In the genomic region with DNA sequence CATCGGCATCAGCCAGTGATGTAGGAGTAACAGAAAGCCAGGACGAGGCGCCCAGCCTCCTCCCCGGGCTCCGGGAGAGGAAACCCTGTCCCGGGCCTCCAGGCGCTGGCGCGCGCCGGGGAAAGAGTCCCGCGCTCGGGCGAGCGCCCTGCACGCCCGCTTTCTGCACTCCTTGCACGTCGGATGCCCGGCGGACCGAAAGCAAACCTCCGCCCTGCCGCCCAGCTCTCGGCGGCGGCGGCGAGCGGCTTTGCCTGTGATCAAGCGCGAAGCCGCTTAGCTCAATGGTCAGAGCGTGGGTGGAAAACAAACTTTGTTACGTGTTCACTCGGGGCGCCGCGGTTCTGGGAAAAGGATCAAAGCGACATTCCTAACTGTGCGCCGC, we compare ENCODE assay signal across 8 mouse cellular contexts. TPM values are rescaled to one million over a fixed set of nuclear protein-coding genes. Genes with fewer than 3 reads are reported as not detected.
DNase-seq lines count a peak whose midpoint lies in the region; ATAC-seq and TF ChIP-seq lines count a peak whose summit lies in the region.

No protein-coding gene starts in this region.

- no peaks in the 10 kb centered on the region for H3K9me3 ChIP-seq in embryonic facial prominence, embryonic 12.5 days
- no peaks in the 10 kb centered on the region for H3K9me3 ChIP-seq in midbrain, postnatal 0 days (ENCODE audit: low read length)

- H3K4me2 ChIP-seq in embryonic facial prominence, embryonic 12.5 days (replicated peaks): peak overlapping the region; percentile 76
- peak overlapping the region; percentile 97 for H3K4me2 ChIP-seq in midbrain, postnatal 0 days (ENCODE audit: low read depth, low read length, poor library complexity, severe bottlenecking)

- ATAC-seq in embryonic facial prominence, embryonic 12.5 days (ENCODE audit: insufficient number of reproducible peaks, insufficient read depth, low FRiP score, low TSS enrichment): peak; percentile 65
- ATAC-seq in midbrain, postnatal 0 days (ENCODE audit: low FRiP score): peak; percentile 60

- H3K27me3 ChIP-seq in embryonic facial prominence, embryonic 12.5 days: no peaks in the 10 kb centered on the region
- peaks cover 3% of the 10 kb centered on the region; the same call in 1 of the 2 replicates for H3K27me3 ChIP-seq in kidney, adult 2 months (replicated peaks; ENCODE audit: control insufficient read depth, insufficient read depth, low read length)
- H3K27me3 ChIP-seq in midbrain, postnatal 0 days (ENCODE audit: insufficient read depth, low read length): no peaks in the 10 kb centered on the region

- peak overlapping the region; percentile 88 for H3K9ac ChIP-seq in embryonic facial prominence, embryonic 12.5 days
- peak overlapping the region; percentile 91 for H3K9ac ChIP-seq in midbrain, postnatal 0 days (replicated peaks; ENCODE audit: low read length, poor library complexity, severe bottlenecking)

- no peak for TF ChIP-seq CTCF in kidney, adult 2 months (conservative IDR thresholded peaks at IDR 0.05; ENCODE audit: insufficient read depth, insufficient read length, low read depth, low read length)
- no peak for TF ChIP-seq CTCF in midbrain, postnatal 0 days (IDR thresholded peaks at IDR 0.05)

- no peak for TF ChIP-seq POLR2A in kidney, adult 2 months (IDR thresholded peaks at IDR 0.05; ENCODE audit: low read depth, low read length)

- no peaks in the 10 kb centered on the region for H3K36me3 ChIP-seq in embryonic facial prominence, embryonic 12.5 days
- no peaks in the 10 kb centered on the region for H3K36me3 ChIP-seq in kidney, adult 2 months (ENCODE audit: control insufficient read depth, insufficient read depth, low read length)
- H3K36me3 ChIP-seq in midbrain, postnatal 0 days (ENCODE audit: insufficient read depth, low read length): no peaks in the 10 kb centered on the region

- peak overlapping the region; percentile 95 for H3K27ac ChIP-seq in embryonic facial prominence, embryonic 12.5 days
- H3K27ac ChIP-seq in kidney, adult 2 months (ENCODE audit: insufficient read depth, low read depth, low read length): no peak overlapping the region
- peak overlapping the region; percentile 90 for H3K27ac ChIP-seq in midbrain, postnatal 0 days (ENCODE audit: low read depth, low read length)

- H3K4me3 ChIP-seq in embryonic facial prominence, embryonic 12.5 days: peak overlapping the region; percentile 97
- peak overlapping the region; percentile 71 for H3K4me3 ChIP-seq in kidney, adult 2 months (ENCODE audit: insufficient read depth, low read depth, low read length)
- peak overlapping the region; percentile 86 for H3K4me3 ChIP-seq in midbrain, postnatal 0 days (ENCODE audit: low read depth, low read length)

- WGBS in embryonic facial prominence, embryonic 12.5 days: under 1% methylated on average over 43 of the region's 43 CpGs
- WGBS in kidney, adult 2 months: under 1% methylated on average over 43 of the region's 43 CpGs
- WGBS in midbrain, postnatal 0 days: under 1% methylated on average over 43 of the region's 43 CpGs

- DNase-seq in 3T3-L1 (ENCODE audit: low read depth, low spot score): peak; percentile 71
- DNase-seq in adrenal gland, postnatal 25 days: peak; percentile 68
- DNase-seq in heart, adult 11 months: peak; percentile 97
- DNase-seq in kidney, adult 2 months: peak; percentile 78
- peak; percentile 85 for DNase-seq in liver
- DNase-seq in midbrain, postnatal 0 days (ENCODE audit: low spot score): peak; percentile 72
- DNase-seq in spleen, postnatal 36 days (ENCODE audit: low spot score in 2 of 2): peak; percentile 69 to 72

- H3K4me1 ChIP-seq in embryonic facial prominence, embryonic 12.5 days: peaks cover 16% of the 10 kb centered on the region
- H3K4me1 ChIP-seq in kidney, adult 2 months (ENCODE audit: control insufficient read depth, insufficient read depth, low read length): peaks cover 2% of the 10 kb centered on the region
- H3K4me1 ChIP-seq in midbrain, postnatal 0 days (ENCODE audit: insufficient read depth, low read length): 0 out of 2 replicates have a peak, but pooled peaks cover 3% of the 10 kb centered on the region

RNA-seq across cellular contexts. Expression of a gene that starts 0.6 kb away (rescaled TPM):
- total RNA-seq in adrenal gland, postnatal 25 days (2021): 28.9 and 32.4 TPM in 2 replicates
- 45.8 and 46.8 TPM in 2 replicates for polyA plus RNA-seq in embryonic facial prominence, embryonic 12.5 days (2016; fragmentation: Nextera tagmentation; extraction: Ambion mirVana)
- polyA plus RNA-seq in kidney, adult 2 months (2012; rRNA removed): 4.8 and 5.2 TPM in 2 replicates
- total RNA-seq in midbrain, postnatal 0 days (2014; rRNA removed): 32.1 and 41.5 TPM in 2 replicates
- 30.2 and 36.8 TPM in 2 replicates for polyA plus RNA-seq in midbrain, postnatal 0 days (2015; fragmentation: Nextera tagmentation; extraction: Ambion mirVana)
